Mouse (Mus musculus): Measurements from ENCODE around the gene Tmem51.

Tmem51 gene

DNA sequence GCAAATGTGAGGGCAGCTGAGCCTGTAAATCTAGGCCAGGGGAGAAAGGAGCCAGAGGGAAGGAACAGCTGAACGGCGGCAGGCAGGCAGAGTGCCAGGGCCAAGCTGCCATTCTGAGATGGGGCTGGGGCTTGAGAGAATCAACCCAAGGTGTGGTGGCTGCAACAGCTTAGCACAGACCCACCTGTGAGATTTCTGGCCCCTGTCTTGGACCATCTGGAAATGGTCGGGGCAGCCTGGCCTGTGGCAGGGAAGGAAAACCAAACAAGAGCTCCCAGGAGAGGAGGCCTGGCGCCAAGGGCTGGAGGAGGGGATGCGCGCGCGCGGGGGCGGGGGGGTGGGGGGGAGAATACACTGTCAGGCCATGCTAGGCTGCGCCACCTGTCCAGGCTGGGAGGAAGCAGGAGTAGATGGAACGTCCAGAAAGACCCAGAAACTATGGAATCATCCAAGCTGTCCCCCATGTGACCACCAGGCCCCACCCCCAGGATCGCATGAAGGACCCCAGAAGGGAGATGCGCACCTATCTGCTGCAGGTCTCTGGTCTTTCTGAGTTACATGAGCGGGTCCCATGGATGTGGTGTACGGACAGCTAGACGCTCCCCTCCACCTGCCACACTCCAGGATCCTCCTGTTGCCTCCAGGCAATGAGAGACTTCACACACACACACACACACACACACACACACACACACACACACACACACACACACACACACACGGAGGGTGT is 3.0 kb downstream of the Tmem51 start:
- DNase-seq, result peak; percentile 91

DNA sequence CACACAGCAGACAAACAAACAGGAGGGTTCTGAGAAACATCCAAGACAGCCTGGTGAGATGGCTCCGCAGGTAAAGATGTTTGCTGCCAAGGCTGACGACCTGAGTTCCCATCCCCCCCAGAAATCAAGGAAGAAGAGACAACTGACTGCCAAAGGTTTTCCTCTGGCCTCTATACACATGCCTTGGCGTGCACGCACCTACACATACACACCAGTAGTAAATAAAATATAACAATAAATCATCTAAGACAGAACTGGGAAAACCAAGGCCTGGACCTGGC is 3.7 kb downstream of the Tmem51 start:
- DNase-seq, result no peak

DNA sequence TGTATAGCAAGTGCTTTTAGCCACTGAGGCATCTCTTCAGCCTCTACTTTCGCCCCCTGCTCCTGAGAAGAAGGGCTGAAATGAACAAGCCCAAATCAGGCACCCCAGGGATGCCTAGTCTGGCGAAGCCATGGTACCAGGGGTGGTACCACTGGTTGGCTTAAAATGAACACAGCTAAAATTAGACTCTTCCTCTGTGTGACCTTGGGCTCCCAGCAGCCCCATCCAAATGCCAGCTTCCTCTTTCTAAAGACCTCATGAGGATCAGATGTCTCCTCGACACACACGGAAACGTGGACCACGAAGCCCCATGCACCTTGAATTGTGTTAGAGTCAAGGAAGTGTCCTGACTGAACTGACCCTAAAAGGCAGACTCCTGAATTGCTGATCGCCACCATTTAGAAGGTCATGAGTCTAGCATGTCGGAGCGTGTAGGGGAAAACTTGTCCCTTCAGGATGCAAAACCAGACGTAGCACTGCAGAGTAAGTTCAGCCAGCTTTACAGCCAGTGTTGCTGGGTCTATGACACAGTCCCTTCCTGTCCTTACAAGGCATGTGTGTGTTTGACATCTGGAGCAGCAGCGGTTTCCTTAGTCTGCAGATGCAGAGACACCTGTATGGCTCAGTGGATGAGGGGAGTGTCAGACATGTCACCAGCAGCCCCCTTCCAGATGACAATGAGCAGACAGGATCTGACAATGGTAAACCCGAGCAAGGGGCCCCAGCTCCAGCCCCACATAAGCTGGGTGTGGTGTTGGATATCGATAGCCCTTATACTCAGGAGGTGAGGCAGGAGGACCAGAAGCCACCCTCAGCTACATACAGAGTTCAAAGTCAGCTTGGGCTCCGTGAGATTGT is 4.2 kb downstream of the Tmem51 start:
- DNase-seq, result peak; percentile 65

DNA sequence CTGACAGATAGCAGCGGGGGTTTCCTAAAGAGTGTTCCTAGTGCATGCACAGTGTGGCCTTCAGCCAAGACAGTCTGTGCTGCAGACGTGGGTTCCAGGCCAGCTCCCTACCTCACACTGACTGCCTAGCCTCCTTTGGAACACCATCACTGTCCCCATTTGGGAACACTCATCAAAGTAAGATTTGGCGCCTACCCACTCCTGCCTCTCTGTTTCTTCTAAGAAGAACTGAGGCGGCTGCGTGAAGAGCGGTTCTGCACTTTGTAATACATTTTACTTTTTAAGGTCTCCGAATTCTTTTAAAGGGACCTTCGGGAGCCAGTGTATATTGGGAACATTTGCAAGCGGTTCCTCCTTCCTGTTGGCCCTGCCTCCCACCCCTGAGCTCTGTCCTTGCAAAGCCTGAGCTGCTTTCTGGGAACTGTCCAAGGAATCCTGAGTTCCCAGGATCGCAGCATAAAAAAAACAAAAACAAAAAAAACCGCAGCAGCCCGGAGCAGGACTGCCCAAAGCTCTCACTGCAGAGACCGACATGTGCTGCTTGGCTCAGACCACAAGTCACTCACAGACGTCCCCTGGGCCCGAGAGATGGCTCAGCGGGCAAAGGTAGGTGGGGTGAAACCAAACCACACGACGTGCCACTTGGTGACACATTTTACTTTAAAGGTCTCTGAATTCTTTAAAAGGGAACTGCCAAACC is 6.4 kb downstream of the Tmem51 start:
- peak; percentile 76 for DNase-seq

DNA sequence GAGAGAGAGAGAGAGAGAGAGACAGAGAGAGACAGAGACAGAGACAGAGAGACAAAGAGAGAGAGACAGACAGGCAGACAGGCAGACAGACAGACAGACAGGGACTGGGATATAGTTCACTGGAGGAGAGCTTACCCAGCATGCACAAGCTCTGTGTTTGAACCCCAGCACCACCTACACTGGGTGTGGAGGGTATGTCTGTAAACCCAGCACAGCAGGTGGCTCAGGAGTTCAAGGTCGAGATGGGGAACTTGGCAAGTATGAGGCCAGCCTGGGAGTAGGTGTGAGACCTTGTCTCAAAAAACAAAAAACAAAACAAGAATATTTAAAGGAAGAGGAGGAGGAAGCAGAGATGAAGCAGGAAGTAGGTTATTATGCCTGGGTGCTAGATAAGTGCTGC is 7.2 kb downstream of the Tmem51 start:
- peak; percentile 59 for DNase-seq

DNA sequence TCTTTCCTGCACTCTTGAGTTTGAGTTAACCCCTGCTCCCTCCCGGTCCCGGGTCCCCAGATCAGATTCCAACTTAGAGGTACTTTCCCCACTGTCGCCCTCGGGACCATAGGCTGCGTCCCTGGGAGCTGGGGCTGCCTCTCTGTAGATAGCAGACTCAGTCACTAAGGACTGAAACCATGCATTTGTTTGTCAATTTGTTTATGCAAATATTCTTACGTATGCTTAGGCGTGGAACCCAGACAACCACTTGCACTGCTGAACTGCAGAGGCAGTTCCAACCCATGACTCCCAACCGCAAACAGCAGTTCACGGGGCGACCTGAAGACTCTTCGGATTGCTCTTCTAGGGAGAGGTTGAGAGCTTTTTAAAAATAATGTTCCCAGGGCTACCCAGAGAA is 8.2 kb downstream of the Tmem51 start:
- DNase-seq, result no peak

DNA sequence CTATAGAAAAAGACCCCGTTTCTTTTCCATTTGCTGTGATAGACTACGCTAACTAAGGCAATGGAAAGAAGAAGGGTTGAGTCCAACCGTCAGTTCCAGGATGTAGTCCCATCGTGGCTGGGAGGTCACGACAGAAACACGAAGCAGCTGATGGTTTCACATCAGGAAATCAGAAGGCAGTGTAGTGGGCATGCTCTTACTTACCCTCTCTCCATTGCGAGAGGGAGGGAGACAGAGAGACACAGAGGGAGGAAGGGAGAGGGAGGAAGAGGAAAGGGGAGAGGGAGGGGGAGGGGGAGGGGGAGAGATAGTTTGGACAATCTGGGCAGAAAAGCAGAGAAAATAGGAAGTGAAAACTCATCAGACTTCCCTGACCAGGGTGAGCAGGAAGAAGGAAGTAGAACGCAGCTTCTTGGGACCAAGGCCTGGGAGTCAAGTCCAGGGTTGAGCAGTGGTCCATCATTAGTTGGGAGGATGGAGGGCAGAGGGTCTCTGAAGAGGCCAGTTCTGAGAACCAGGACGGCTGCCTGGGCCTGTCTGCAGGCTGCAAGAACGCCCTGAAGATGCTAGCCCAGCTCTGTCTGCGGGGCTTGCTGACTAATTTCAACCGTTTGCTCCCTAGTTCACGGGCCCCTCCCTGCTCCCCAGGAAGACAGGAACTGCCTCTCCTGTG is 9.9 kb downstream of the Tmem51 start:
- DNase-seq, result no peak

DNA sequence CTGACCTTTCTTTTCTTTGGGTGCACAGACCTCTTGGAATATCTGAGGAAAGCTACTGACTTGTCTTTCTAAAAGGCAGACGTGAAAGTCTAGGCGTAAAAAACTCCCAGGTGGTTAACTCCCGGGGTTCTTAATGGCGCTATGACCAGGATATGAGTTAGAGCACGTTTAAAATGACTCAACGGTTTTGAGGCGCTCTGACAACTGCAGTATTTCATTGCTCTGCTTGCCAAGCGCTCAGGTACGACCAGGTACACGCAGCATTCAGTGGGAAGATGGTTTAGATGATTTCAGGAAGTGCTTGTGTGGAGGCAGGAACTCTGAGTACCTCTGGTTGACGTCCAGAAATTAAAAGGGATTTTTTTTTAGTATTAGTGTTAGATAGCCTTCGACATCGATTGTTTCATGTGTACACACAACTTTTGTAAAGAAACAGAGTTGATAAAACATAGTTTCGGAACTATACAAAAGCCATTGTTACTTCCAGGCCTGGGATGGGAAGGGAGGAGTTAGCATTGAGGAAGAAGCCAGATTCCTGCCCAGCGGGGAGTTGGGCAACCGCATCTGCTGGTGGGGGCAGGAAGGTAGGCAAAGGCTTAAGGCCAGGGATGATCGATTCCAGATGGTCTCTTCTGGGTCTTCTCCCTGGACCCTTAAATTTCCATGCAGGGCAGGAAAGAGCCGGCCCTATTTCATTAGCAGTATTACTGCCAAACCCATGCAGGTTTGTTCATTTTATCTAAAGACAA is 12.7 kb downstream of the Tmem51 start:
- peak; percentile 80 for DNase-seq

DNA sequence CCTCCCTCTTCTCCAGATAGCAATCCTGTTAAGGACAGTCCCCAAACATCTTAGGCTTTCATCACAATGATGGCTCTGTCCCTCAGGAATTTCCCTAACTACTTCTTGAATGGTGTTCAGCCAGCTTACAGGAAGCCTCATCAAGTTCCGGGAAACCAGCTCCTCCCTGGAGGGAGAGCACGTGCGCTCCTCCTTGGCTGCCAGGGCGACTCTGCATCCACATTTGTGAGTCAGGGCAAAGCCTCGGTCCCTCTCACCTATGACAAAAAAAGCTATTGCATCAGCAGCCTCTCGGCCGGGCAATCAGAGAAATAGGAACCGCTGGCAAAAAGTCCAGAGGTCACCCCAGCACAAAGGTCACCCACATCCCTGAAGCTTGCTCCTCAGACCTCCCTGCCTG is 13.3 kb downstream of the Tmem51 start:
- DNase-seq, result peak; percentile 65

DNA sequence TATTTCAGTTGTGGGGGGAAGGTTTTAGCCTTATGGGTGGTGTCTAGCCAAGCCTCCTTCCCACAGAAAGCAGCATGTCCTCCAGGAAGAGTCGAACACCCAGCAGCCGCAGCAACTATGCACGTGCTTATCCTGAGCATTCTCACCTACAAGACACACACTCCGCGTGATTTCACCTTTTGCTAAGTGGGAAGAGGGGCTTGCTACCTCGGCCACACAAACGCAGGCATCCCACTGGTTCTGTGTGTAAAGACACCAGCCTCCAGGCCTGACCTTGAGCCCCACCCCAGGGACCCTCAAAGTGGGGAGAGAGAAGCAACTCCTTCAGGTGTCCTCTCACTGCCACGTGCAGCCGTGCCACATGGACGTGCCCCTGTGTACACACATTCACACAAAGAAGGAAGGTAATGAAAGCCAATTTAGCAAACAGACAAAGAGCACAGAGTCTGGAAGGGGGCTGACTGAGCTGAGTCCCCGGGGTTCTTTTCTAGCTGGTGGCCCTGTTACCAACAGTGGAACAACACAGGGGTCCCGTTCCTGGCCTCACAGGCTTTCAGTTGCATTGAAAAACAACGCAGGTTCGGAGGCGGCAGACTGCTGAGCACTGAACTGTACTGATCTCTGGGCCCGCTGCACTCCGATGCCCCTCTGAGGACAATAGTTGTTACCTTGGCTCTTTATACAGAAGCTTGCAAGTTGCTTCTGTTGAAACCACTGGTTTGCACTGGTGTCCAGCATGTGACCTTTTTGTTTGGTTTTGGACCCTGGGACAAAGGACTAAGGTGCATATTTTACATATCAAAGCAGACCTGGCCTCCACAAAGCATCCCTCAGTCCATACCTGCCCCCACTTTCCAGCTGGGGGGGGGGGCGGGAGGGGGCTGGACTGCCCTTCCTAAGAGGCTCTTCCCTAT is 14.9 kb downstream of the Tmem51 start:
- DNase-seq, result no peak

DNA sequence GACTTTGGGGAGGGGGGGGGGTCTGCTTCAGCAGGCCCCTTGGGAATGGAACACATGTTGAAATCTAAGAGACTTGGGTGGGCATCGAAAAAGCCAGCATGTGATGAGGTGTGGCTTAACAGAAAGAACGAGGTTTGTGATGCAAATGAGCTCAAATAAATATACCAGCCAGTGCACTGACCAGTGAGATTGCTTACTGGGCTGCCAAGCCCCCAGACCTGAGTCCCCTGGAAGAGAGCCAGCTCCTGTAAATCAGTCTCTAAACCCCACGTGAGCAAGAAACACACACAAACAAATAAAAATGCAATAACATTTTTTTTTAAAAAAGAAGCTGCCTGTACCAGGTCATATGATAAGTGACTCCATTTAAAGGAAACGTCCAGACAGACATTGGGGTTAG is 17.5 kb downstream of the Tmem51 start:
- no peak for DNase-seq

DNA sequence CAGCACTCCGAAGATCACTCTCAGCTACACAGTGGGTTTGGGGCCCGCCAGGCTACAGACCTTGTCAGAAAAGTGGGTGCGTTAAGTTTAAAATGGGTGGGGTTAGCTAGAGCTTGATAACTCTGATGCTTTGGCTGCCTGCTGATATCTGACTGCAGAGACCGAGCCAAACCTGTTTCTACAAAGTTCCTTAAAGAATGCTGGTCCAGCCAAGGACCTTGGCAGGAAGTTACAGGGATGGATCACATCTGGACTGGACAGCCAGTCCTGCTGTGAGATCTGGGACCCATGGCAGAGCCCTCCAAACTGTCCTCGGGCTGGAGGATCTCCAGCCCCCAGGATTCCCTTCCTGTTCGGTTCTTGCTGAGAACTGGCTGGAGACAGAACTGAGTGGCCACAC is 18.3 kb downstream of the Tmem51 start:
- no peak for DNase-seq

DNA sequence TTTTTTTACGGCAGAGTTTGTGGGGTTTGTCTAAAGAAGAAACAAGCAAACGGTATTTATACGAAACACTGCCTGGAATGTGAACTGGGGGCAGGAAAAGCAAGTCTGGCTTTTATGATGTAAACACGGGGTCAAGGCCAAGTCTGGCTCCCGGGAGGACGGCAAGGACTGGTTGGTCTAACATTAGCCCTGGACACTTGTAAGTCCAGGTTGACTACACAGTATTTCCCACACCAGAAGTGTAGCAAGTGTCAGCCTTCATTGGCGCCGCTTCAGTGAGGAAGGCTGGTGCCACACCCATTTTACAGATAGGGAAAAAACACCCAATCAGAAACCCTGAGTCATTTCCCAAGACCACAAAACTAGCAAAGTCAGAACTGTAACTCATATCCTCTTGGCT is 18.8 kb downstream of the Tmem51 start:
- no peak for DNase-seq

DNA sequence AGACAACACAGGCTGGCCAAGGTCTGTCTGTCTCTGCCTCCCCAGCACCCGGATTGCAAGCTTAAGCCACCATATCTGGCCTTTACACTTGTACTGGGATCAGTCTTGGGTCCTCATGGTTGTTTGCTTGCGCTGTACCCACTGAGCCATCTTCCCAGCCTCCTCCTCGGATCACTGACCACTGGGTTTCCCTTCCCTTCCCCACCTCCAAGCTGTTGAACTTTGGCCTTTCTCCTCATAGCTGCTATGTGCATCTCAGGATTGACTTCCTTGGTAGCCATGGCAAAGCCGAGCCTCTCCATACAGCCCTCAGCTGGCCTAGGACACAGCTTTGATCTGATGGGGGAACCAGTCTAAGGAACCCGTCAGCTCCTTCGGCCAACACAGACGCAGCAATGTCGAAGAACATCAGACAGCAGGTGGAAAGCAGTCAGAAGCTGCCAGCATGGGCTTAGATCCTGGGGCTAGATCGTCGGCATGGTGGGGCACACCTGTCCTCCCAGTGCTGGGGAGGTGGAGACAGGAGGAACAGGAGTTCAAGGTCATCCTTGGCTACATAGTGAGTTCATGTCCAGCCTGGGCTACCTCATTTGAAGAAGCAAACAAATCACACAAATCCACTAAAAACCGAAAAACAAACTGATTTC is 19.4 kb downstream of the Tmem51 start:
- DNase-seq, result no peak

DNA sequence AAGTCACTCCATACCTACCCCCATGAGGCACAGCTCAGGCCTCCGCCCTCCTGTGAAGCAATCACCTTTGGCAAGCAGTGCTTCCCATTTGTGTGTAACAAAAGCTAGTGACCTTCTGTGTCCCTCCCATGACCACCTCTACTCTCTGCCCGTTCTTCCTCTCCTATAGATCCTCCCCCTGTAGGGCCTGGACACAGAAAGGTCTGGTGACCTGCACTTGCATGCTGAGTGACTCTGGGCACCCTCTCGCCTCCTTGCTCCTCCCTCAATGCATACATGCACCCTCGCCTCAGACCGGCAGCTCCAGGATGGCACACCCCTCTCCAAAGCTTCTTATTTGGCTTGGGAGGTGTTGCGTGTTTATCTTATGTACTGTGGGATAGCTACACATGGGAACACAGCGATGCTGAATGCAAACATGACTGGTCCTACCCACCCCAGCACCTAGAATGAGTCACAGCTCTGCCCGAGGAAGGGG is 21.0 kb downstream of the Tmem51 start:
- DNase-seq, result peak; percentile 43

DNA sequence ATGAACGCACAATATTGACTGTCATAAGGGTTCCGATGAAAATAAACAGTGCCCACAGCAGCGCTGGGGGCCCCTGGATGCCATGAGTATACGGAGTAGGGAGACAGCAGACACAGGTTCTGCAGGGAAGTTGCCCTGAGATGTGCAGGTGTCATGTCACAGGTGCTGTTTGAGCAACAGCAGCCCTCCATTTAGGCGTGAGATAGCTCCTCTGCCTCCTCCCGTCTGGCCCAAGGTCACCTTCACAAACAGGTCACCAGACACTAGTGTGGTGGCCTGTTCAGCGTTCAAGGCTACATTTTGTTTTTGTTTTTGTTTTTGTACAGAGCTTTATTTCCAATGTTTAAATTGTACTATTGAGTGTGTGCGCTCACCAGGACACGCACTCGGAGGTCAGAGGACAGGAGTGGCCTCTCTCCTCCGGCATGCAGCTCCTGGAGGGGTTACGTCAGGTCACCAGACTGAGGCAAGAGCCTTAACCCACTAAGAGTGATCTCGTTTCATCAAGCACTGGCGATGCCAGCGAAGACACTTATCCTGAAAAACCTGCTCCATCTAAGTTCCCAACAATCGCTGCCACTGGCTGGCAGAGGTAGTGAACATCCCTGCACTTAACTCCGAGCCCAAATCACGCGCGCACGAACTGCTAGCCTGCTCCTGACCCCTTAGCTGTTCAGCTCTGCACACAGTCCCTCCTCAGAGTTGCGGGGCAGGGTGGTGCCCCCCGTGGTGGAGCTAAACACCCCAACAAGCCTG is 22.4 kb downstream of the Tmem51 start:
- peak; percentile 61 for DNase-seq

DNA sequence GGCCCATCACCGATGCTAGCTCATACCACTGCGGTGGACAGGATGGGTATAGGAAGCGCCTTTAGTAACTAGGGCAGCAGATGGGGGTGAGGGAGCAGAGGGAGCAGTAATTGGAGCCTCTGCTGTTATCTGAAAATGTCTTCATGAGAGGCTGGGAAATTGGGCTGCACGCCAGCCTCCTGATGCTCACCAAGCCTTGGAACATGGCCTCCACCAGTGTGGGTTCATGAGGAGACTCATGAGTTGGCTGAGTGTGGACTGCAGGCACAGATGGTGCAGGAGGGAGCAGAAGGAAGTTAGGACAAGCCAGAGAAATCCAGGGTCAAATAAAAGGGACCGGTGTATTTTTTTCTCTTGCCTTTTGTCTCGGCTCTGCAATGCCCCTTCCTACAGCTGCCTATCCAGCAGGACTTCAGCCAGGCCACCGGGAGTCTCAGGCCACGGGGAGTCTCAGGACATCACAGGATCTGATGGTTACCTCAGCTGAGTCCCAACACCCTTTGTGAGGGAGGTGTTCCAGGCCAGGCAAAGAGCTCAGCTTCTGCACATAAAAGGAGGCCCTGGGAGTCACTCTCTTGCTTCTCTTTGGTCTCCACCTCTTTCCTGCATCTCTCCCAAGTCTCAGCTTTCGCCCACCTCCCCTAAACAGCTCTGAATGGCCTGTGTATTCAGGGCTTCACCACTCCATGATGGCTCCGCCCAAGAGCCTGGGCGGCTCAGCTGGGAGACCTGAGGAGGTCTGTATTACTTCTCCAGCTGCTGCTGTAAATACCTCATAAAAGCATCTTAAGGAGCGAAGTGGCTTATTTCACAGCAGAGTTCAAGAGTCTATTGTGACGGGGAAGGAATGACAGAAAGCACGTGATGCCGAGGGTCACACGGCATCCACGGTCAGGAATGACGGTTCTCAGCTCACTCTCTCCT is 23.4 kb downstream of the Tmem51 start:
- peak; percentile 99 for DNase-seq

DNA sequence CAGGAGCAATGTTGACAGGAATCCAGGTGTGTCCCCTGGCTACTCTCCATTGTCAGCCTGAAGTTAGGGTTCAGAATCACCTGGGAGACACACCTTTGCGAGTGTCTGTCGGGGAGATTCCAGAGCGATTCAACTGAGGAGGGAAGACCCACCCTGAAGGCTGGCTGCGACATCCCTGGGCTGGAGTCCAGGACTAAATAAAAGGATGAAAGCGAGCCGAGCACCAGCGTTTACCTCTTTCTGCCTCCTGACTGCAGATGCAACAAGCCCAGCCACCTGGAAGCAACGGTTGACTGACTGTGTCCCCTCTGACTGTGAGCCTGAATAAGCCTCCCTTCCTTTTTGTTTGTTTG is 24.3 kb downstream of the Tmem51 start:
- DNase-seq, result peak; percentile 69
